Mouse (Mus musculus) liver, embryonic 14.5 days (tissue): ENCODE results near the gene St3gal6.

Experiments
- CTCF ChIP-seq: IDR thresholded peaks from 2 replicates; pipeline ENCODE4 v1.5.1; 2016; ENCODE audit warnings: antibody characterized with exemption, low read depth, control low read depth
- EP300 ChIP-seq: IDR thresholded peaks from 2 replicates; pipeline ENCODE4 v1.6.1; 2016; ENCODE audit warnings: antibody characterized with exemption, low read depth

- TF ChIP-seq CTCF (no peak), EP300 (no peak)
Observed at GRCm38 (mm10) chr16:58523972-58524850, at the start of gene St3gal6.
